ENCODE assay signal across 12 mouse cellular contexts in the genomic region with DNA sequence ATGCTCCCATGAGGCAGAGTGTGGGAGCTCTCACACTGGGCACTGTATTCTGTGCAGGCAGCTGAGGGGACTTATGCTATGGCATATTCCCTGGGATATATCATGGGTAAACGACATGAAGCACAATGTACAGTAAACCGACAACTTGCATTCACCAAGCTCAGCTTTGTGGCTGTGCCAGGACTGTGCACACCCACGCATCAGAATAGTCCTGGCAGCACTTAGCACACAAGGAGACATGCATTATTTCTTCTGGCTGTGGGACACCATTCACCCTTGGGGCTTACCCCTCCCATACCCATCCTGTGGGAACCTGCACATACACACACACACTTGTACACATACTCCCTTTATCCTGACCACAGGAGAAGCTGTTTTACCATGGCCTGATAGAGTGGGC. TPM values are rescaled to one million over a fixed set of nuclear protein-coding genes. Genes with fewer than 3 reads are reported as not detected.
DNase-seq lines count a peak whose midpoint lies in the region; ATAC-seq lines count a peak whose summit lies in the region.
"Had no signal": no experiment of that assay in that cellular context is flagged by ENCODE, and none has a peak within 500 bp of the region (broad histone marks: within the 10 kb centered on the region; RNA-seq: fewer than 3 reads in every experiment).

No protein-coding gene starts in this region.

- intact Hi-C loops in heart, postnatal 25 days (cut with DNase I), result no loop called here

- peak overlapping the region; percentile 73; the same call in 1 of the 2 replicates for H3K4me2 ChIP-seq in kidney, embryonic 16.5 days (replicated peaks; ENCODE audit: low read depth, low read length)
- H3K4me2 ChIP-seq in forebrain, embryonic 13.5 days, result peak overlapping the region; percentile 79
- peak overlapping the region; percentile 85 for H3K4me2 ChIP-seq in midbrain, embryonic 14.5 days (ENCODE audit: low read length)

- H3K9ac ChIP-seq in kidney, embryonic 16.5 days (replicated peaks; ENCODE audit: low read length), result no peak overlapping the region
- H3K9ac ChIP-seq in forebrain, embryonic 13.5 days, result peak overlapping the region; percentile 93
- H3K9ac ChIP-seq in midbrain, embryonic 14.5 days (replicated peaks; ENCODE audit: low read length), result 0 out of 2 replicates have a peak overlapping the region, but pooled peaks have one; percentile 92
- H3K9ac ChIP-seq: intestine, embryonic 15.5 days had no signal

- ATAC-seq in kidney, embryonic 16.5 days (ENCODE audit: low FRiP score, low TSS enrichment), result no peak
- ATAC-seq in forebrain, embryonic 13.5 days, result no peak
- ATAC-seq in midbrain, embryonic 14.5 days (ENCODE audit: low FRiP score, low TSS enrichment), result no peak
- no peak for ATAC-seq in megakaryocyte progenitor cell, adult 5-6 weeks (replicated peaks; ENCODE audit: poor library complexity)
- ATAC-seq: intestine, embryonic 15.5 days had no signal

- peaks cover 16% of the 10 kb centered on the region; the same call in 1 of the 2 replicates for H3K36me3 ChIP-seq in kidney, embryonic 16.5 days (ENCODE audit: insufficient read depth, low read length)
- H3K36me3 ChIP-seq in embryonic facial prominence, embryonic 10.5 days (replicated peaks), result peaks cover 64% of the 10 kb centered on the region
- peaks cover 19% of the 10 kb centered on the region for H3K36me3 ChIP-seq in forebrain, embryonic 13.5 days (ENCODE audit: poor library complexity, severe bottlenecking)
- peaks cover 8% of the 10 kb centered on the region; the same call in 1 of the 2 replicates for H3K36me3 ChIP-seq in midbrain, embryonic 14.5 days (ENCODE audit: control insufficient read depth, insufficient read depth, low read length)

- no peaks in the 10 kb centered on the region for H3K27me3 ChIP-seq in kidney, embryonic 16.5 days (ENCODE audit: insufficient read depth, low read length)
- H3K27me3 ChIP-seq in embryonic facial prominence, embryonic 10.5 days (replicated peaks; ENCODE audit: low read depth, poor library complexity, severe bottlenecking), result no peaks in the 10 kb centered on the region
- H3K27me3 ChIP-seq in forebrain, embryonic 13.5 days, result no peaks in the 10 kb centered on the region
- no peaks in the 10 kb centered on the region for H3K27me3 ChIP-seq in midbrain, embryonic 14.5 days (ENCODE audit: control insufficient read depth, insufficient read depth, low read length)
- H3K27me3 ChIP-seq: intestine, embryonic 15.5 days had no signal

- DNase-seq in kidney, postnatal 4 days, result no peak
- no peak for DNase-seq in embryonic facial prominence, embryonic 10.5 days (ENCODE audit: low spot score)
- DNase-seq in midbrain, embryonic 14.5 days, result no peak
- DNase-seq in Muller cell, postnatal 12 days (ENCODE audit: inconsistent ontology term), result no peak
- DNase-seq in heart, postnatal 25 days (ENCODE audit: low spot score), result no peak
- DNase-seq: heart, adult 18-20 months; lung, adult 2 months; thymus, postnatal 4 days had no signal

- 0 out of 2 replicates have a peak overlapping the region, but pooled peaks have one; percentile 77 for H3K4me3 ChIP-seq in kidney, embryonic 16.5 days (ENCODE audit: low read length)
- 0 out of 2 replicates have a peak overlapping the region, but pooled peaks have one; percentile 18 for H3K4me3 ChIP-seq in embryonic facial prominence, embryonic 10.5 days
- H3K4me3 ChIP-seq in forebrain, embryonic 13.5 days, result 0 out of 2 replicates have a peak overlapping the region, but pooled peaks have one; percentile 6
- H3K4me3 ChIP-seq in midbrain, embryonic 14.5 days (replicated peaks; ENCODE audit: low read depth, low read length), result peak overlapping the region; percentile 76

- 79% methylated on average over 3 of the region's 3 CpGs for WGBS in kidney, embryonic 16.5 days
- WGBS in embryonic facial prominence, embryonic 10.5 days, result 93% methylated on average over 3 of the region's 3 CpGs
- 72% methylated on average over 3 of the region's 3 CpGs for WGBS in forebrain, embryonic 13.5 days
- WGBS in midbrain, embryonic 14.5 days, result 80% methylated on average over 3 of the region's 3 CpGs

- H3K27ac ChIP-seq in kidney, embryonic 16.5 days (ENCODE audit: low read length), result no peak overlapping the region
- no peak overlapping the region for H3K27ac ChIP-seq in embryonic facial prominence, embryonic 10.5 days (replicated peaks)
- no peak overlapping the region; the same call in 1 of the 2 replicates for H3K27ac ChIP-seq in forebrain, embryonic 13.5 days
- no peak overlapping the region for H3K27ac ChIP-seq in midbrain, embryonic 14.5 days (replicated peaks; ENCODE audit: low read depth, low read length)
- H3K27ac ChIP-seq: intestine, embryonic 15.5 days had no signal

- peaks cover 65% of the 10 kb centered on the region for H3K4me1 ChIP-seq in kidney, embryonic 16.5 days (ENCODE audit: insufficient read depth, low read length)
- peaks cover 89% of the 10 kb centered on the region for H3K4me1 ChIP-seq in embryonic facial prominence, embryonic 10.5 days
- peaks cover 92% of the 10 kb centered on the region for H3K4me1 ChIP-seq in forebrain, embryonic 13.5 days
- H3K4me1 ChIP-seq in midbrain, embryonic 14.5 days (ENCODE audit: control insufficient read depth, insufficient read depth, low read length), result peaks cover 75% of the 10 kb centered on the region

- H3K9me3 ChIP-seq in kidney, embryonic 16.5 days (ENCODE audit: low read length), result no peaks in the 10 kb centered on the region
- no peaks in the 10 kb centered on the region for H3K9me3 ChIP-seq in embryonic facial prominence, embryonic 10.5 days
- no peaks in the 10 kb centered on the region for H3K9me3 ChIP-seq in forebrain, embryonic 13.5 days (replicated peaks)
- no peaks in the 10 kb centered on the region for H3K9me3 ChIP-seq in midbrain, embryonic 14.5 days (ENCODE audit: control insufficient read depth, low read length)
- H3K9me3 ChIP-seq: intestine, embryonic 15.5 days had no signal

RNA-seq across cellular contexts. Expression of a gene that starts 20.3 kb away (rescaled TPM):
- 48.9 and 65.3 TPM in 2 replicates for polyA plus RNA-seq in kidney, embryonic 16.5 days (2015; fragmentation: Nextera tagmentation; extraction: Ambion mirVana)
- polyA plus RNA-seq in embryonic facial prominence, embryonic 10.5 days (2016; fragmentation: Nextera tagmentation; extraction: Ambion mirVana), result 45.1 and 50.0 TPM in 2 replicates
- 65.3 and 79.4 TPM in 2 replicates for polyA plus RNA-seq in forebrain, embryonic 13.5 days (2015; fragmentation: Nextera tagmentation; extraction: Ambion mirVana)
- 50.0 and 56.0 TPM in 2 replicates for polyA plus RNA-seq in midbrain, embryonic 14.5 days (2014; fragmentation: Nextera tagmentation; extraction: Ambion mirVana)
- 27.9 and 29.6 TPM in 2 replicates for total RNA-seq in megakaryocyte progenitor cell, adult 5-6 weeks (2015)
- 12.2 and 14.5 TPM in 2 replicates for total RNA-seq in megakaryocyte progenitor cell, adult 5-6 weeks (2017)
- total RNA-seq in heart, postnatal 25 days (2021), result 10 to 100 TPM; 32.6 to 40.8 TPM

Comparison
In these comparisons a context has a peak if more than half of its experiments do, and no peak if none do; other contexts are left out.
1. H3K4me3 ChIP-seq: peak in every context shown above with its lines; median percentile 77 in kidney, embryonic 16.5 days; 76 in midbrain, embryonic 14.5 days; 18 in embryonic facial prominence, embryonic 10.5 days; 6 in forebrain, embryonic 13.5 days.